Mouse (Mus musculus): ENCODE results near the gene Wdfy4. TPM values are rescaled to one million over a fixed set of nuclear protein-coding genes. Genes with fewer than 3 reads are reported as not detected.

The Wdfy4 gene
- total and polyA plus RNA-seq, 3 experiments, result 27.0 to 34.8 (median 30.9) TPM

- Histone ChIP-seq H3K9ac (ENCODE audit: control insufficient read depth, low read depth, low read length, poor library complexity, severe bottlenecking) (no peak overlapping the region), H3K27me3 (ENCODE audit: control insufficient read depth in 1 of 2, insufficient read depth in 2 of 2, low read length in 2 of 2) (no peaks in the 10 kb centered on the region), H3K79me2 (ENCODE audit: control insufficient read depth, insufficient read depth, low read length, poor library complexity) (no peaks in the 10 kb centered on the region), H3K27ac (ENCODE audit: control insufficient read depth, low read depth, low read length) (no peak overlapping the region), H3K4me3 (ENCODE audit: control insufficient read depth in 1 of 2, insufficient read depth in 1 of 2, low read depth in 2 of 2, low read length in 2 of 2) (no peak overlapping the region), H3K36me3 (ENCODE audit: control insufficient read depth in 1 of 2, insufficient read depth in 2 of 2, low read length in 2 of 2) (no peaks in the 10 kb centered on the region), H3K9me3 (replicated peaks; ENCODE audit: insufficient read depth, low read length) (no peaks in the 10 kb centered on the region), H3K4me1 (ENCODE audit: control insufficient read depth in 1 of 2, insufficient read depth in 2 of 2, low read length in 2 of 2) (no peaks in the 10 kb centered on the region)
- TF ChIP-seq MAFK (IDR thresholded peaks at IDR 0.05; ENCODE audit: borderline replicate concordance, low read depth, low read length) (peak; percentile 35; the same call in 1 of the 2 replicates), TAL1 (IDR thresholded peaks at IDR 0.05; ENCODE audit: low read length) (no peak)
- DNase-seq (ENCODE audit: low read depth, low spot score), result no peak
Observed at GRCm38 (mm10) chr14:33045217-33045616, 140.1 kb downstream of the Wdfy4 start.

GRCm38 (mm10) chr14:33036811-33037210 lies 148.5 kb downstream of the Wdfy4 start:
- no peak for TF ChIP-seq ZNF384 (IDR thresholded peaks at IDR 0.05; ENCODE audit: low read depth, low read length)
- TF ChIP-seq HCFC1 (IDR thresholded peaks at IDR 0.05; ENCODE audit: low read depth, low read length), result no peak
- TF ChIP-seq BHLHE40 (IDR thresholded peaks at IDR 0.05; ENCODE audit: borderline replicate concordance, low read depth, low read length), result no peak
- no peak for TF ChIP-seq ETS1 (IDR thresholded peaks at IDR 0.05; ENCODE audit: low read depth, low read length)
- TF ChIP-seq NRF1 (IDR thresholded peaks at IDR 0.05; ENCODE audit: insufficient read depth, low read depth, low read length, poor library complexity, severe bottlenecking), result no peak
- no peak for TF ChIP-seq RAD21 (IDR thresholded peaks at IDR 0.05; ENCODE audit: low read depth, low read length)
- H3K27me3 ChIP-seq (ENCODE audit: control insufficient read depth in 1 of 2, insufficient read depth in 2 of 2, low read length in 2 of 2), result no peaks in the 10 kb centered on the region
- H3K27ac ChIP-seq (ENCODE audit: control insufficient read depth, low read depth, low read length), result no peak overlapping the region
- no peaks in the 10 kb centered on the region for H3K36me3 ChIP-seq (ENCODE audit: control insufficient read depth in 1 of 2, insufficient read depth in 2 of 2, low read length in 2 of 2)
- H3K79me2 ChIP-seq (ENCODE audit: control insufficient read depth, insufficient read depth, low read length, poor library complexity), result no peaks in the 10 kb centered on the region
- H3K9ac ChIP-seq (ENCODE audit: control insufficient read depth, low read depth, low read length, poor library complexity, severe bottlenecking), result no peak overlapping the region
- no peaks in the 10 kb centered on the region for H3K9me3 ChIP-seq (replicated peaks; ENCODE audit: insufficient read depth, low read length)
- H3K4me3 ChIP-seq (ENCODE audit: control insufficient read depth in 1 of 2, insufficient read depth in 1 of 2, low read depth in 2 of 2, low read length in 2 of 2), result no peak overlapping the region
- no peak for DNase-seq (ENCODE audit: low read depth, low spot score)
- H3K4me1 ChIP-seq (ENCODE audit: control insufficient read depth in 1 of 2, insufficient read depth in 2 of 2, low read length in 2 of 2), result no peaks in the 10 kb centered on the region

GRCm38 (mm10) chr14:33035386-33035785 lies 149.9 kb downstream of the Wdfy4 start:
- Histone ChIP-seq H3K36me3 (ENCODE audit: control insufficient read depth in 1 of 2, insufficient read depth in 2 of 2, low read length in 2 of 2) (no peaks in the 10 kb centered on the region), H3K27me3 (ENCODE audit: control insufficient read depth in 1 of 2, insufficient read depth in 2 of 2, low read length in 2 of 2) (no peaks in the 10 kb centered on the region), H3K27ac (ENCODE audit: control insufficient read depth, low read depth, low read length) (no peak overlapping the region), H3K9me3 (replicated peaks; ENCODE audit: insufficient read depth, low read length) (no peaks in the 10 kb centered on the region), H3K4me3 (ENCODE audit: control insufficient read depth in 1 of 2, insufficient read depth in 1 of 2, low read depth in 2 of 2, low read length in 2 of 2) (no peak overlapping the region), H3K4me1 (ENCODE audit: control insufficient read depth in 1 of 2, insufficient read depth in 2 of 2, low read length in 2 of 2) (no peaks in the 10 kb centered on the region), H3K79me2 (ENCODE audit: control insufficient read depth, insufficient read depth, low read length, poor library complexity) (no peaks in the 10 kb centered on the region), H3K9ac (ENCODE audit: control insufficient read depth, low read depth, low read length, poor library complexity, severe bottlenecking) (no peak overlapping the region)
- DNase-seq (ENCODE audit: low read depth, low spot score), result no peak
- no peak for TF ChIP-seq ETS1 (IDR thresholded peaks at IDR 0.05; ENCODE audit: low read depth, low read length)
- TF ChIP-seq USF2 (IDR thresholded peaks at IDR 0.05; ENCODE audit: borderline replicate concordance in 1 of 2, insufficient read depth in 1 of 2, low read depth in 1 of 2, low read length in 2 of 2), result no peak
- no peak for TF ChIP-seq KAT2A (conservative IDR thresholded peaks at IDR 0.05; ENCODE audit: low read depth, low read length)
- no peak for TF ChIP-seq TCF12 (IDR thresholded peaks at IDR 0.05; ENCODE audit: low read depth, low read length)
- TF ChIP-seq POLR2AphosphoS5 (IDR thresholded peaks at IDR 0.05; ENCODE audit: borderline replicate concordance, low read depth, low read length), result no peak
- no peak for TF ChIP-seq MXI1 (IDR thresholded peaks at IDR 0.05; ENCODE audit: low read depth, low read length)
- TF ChIP-seq E2F4 (IDR thresholded peaks at IDR 0.05; ENCODE audit: borderline replicate concordance, low read depth, low read length), result no peak
- TF ChIP-seq ZMIZ1 (IDR thresholded peaks at IDR 0.05; ENCODE audit: low read depth, low read length), result no peak
- TF ChIP-seq SIN3A (IDR thresholded peaks at IDR 0.05; ENCODE audit: low read length), result no peak
- no peak for TF ChIP-seq HCFC1 (IDR thresholded peaks at IDR 0.05; ENCODE audit: low read depth, low read length)
- no peak for TF ChIP-seq EP300 (IDR thresholded peaks at IDR 0.05; ENCODE audit: low read depth in 1 of 2, low read length in 2 of 2)
